Mouse (Mus musculus): ENCODE measurements around the gene Dnajb2. TPM values are rescaled to one million over a fixed set of nuclear protein-coding genes. Genes with fewer than 3 reads are reported as not detected.

Dnajb2 gene
- 96.0 TPM for polyA plus RNA-seq (2014; fragmentation: Illumina TruSeq; extraction: RNeasy Lipid Tissue Mini Kit (QIAGEN cat#74804); ENCODE audit: low read depth, low replicate concordance)

DNA sequence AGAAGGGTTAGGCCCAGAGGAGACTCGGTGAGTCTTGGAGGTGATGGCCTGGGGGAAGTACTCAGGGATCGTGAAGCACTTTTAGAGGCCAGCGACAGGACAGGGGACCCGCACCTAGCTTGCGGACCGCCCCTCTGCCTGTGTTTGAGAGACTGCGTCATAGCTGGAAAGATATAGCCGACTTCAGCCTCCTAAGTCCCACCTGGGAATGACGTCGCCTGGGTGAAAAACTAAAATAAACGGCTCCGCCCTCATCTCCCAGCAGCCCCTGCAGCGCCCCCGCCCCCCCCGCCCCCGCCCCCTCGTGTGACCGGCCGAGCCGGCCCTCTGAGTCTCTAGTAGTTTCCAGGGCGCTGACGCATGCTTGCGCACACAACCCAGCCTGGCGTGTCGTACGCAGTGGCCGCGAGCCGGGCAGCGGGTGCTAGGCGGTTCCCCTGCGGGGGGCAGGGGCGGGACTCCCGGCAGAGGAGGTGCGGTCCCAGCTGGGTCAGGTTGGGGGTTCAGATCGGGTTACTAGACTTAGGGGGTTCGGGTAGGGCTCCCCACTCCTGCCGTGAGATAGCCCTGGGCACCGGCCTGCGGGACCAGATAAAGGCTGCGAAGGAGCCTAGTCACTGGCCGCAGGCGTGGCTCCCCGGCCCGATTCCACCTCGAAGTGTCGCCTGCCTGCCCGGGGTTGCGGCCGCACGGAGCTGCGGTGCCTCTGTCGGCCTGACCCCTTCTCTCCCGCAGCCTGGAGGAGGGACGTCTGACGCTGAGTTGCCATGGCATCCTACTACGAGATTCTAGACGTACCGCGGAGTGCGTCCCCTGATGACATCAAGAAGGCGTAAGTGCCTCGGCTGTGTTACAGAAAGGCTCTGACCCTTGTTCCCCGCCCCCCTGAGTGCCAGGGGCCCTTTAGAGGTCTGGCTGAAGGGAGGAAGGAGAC lies at the start of gene Dnajb2:
Dnajb2 (plus strand) TSS at position 290 of the 934 bp plus-strand sequence.

DNA sequence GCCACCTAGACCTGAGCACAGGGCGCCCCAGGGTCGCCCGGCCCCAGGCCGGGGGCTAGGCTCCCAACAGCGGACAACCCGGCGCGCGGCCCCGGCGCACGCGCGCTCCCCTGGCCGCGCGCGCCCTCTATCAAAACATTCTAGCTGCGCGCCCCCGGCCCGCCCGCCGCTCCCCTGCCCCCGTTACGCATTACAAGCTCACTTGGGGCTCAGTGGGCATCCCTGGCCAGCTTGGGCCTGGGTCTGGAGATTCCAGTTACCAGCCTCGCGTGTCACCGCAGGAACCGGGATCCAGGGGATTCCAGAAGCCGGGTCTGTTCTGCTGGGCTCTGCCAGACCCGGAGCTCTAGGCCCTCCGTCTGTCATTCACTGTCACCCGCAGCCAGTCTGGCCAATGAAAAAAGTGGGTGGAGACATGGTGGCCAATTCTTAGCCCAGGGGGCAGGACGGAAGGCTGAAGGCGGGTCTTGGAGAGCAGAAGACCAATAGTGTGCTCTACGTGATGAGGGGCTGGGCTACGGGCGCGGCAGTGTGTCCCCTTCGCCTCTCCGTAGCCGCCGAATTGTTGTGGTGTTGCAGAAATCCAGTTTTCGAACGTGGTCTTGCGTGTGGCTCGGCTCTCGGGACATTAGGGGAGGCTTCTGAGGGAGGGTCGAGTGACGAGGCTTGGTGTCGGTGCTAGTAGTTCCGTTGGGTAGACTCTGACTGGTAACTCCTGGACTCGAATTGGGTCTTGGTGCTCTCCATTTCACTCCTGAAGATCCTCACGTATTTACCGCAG lies 44.4 kb upstream of the Dnajb2 start, which contains the start of the genes Ankzf1 and Atg9a:
Ankzf1 (plus strand) TSS at position 530 of the 781 bp plus-strand sequence.
Atg9a (minus strand) TSS at position 575 of the 781 bp plus-strand sequence.

DNA sequence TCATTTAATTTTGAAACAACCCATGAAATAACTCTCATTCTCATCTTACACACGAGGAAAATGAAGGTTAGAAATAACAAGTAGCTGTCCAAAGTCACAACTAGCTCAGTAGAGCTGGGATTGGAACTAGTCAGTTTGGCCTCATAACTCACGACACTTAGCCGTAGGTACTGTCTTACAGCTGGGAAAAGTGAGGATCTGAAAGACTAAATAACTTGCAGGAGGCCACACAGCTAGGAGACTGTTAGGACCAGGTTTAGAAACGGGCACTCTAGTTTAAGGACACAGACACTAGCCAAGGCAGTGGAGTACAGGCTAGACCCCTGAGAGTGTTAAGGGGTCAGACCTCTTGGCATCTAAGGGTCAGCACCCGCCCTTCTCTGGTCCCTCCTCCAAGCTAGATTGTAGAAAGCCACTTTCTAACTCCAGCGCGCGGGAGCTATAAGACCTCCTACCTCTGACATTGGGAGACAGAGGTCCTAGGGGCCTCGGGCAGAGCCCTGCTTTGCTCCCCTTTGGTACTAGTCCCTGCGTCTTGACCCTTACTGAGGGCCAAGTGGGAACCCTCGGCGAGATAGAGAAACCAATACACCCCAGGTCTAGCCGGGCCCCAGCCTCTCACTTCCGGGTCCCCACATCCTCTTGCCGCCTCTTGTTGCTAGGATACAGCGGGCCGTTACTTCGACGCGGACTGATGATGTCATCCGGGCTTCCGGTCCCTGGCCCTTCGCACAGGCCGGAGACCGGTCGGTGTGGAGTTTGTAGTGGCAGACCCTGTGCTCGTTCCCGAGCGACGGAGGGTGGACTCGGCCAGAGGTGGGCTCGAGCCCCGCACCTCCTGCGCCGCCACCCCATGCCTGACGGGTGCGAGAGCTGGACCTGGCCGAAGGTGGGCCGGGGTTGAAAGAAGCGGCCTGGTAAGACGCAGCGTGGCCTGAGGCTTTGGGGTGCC lies 25.8 kb upstream of the Dnajb2 start, which contains the start of the genes Glb1l and Stk16:
Glb1l (minus strand) TSS at position 678 of the 952 bp plus-strand sequence.
Stk16 (plus strand) TSS at position 703 of the 952 bp plus-strand sequence.

DNA sequence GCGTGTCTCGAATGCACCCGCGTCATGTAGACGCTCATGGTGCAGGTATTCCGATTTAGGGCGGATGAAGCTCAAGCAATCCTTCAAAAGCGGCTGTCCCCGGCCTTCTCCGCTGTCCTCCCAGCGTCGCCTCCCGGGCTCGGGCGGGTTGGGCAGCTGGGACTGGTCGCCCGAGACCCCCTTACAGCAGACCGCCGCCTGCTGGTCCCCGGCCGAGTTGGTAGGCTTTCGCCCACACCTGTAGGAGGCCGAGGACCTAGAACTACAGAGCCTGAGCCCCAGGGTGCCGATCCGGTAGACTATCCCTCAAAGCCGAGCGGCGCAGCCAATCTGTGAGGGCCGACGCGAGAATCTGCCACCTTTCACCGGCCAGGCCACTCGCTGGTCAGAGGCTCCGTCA lies 16.7 kb upstream of the Dnajb2 start, which contains the start of gene Tuba4a:
Tuba4a (minus strand) TSS at position 335 of the 400 bp plus-strand sequence.

DNA sequence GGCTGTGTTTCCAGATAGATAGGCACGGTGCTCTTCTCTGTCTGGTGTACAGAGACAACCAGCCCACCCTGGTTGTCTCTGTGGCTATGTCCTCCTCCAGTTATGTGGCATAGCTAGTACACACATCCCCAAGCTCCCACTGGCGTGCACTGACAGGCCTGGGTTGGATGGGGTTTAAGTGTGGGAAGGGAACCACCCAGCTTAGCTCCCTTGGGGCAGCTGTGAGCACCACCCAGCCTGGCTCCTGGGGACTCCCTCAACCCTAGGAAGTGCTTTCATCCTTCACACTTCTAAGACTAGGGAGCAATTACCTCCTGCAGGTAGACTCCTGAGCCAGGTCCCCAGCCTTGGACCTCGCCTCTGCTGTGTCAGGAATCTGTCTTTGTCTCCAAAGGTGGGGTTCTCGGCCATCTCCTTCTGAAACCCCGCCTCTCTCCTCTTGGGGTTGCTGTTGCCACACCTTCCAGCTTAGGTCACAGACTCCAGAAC lies 4.5 kb upstream of the Dnajb2 start, which contains the start of gene A630095N17Rik:
A630095N17Rik (minus strand) TSS at position 439 of the 489 bp plus-strand sequence.

DNA sequence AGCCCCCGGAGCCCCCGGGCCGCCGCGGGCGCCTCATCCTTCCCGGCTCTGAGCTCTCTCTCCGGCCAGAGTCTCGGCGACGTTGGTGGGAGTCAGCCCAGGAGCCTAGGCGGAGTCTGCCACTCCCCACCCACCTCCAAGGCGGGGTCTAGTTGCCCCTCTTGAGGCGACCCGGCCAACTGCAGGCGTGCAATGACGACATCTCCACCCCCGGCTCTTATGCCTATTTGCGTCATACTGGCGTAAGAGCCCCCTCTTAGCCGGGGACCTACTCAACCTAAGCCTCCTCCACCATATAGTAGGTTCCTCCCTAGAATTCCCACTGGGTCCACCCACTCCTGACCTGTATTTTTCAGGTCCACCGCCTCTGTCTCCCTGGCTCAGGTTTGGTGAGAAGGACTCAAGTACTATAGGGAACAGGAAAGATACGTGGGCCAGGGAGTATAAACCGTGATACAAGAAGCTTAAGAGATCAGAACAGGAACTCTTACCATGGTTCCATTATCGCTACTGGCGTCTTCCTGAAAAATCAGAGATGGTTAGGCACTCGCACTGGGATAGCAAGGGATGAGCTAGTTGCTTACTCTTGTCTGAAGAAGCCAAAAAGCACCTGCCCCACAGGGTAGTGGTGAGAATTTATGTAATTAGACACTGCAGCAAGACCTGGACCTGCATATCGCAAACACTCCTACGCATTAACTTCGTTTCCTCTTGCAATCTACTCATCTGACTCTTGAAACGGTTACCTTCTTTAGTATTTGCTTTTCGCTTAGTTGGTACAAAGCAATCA lies 28.1 kb downstream of the Dnajb2 start, which contains the start of gene Ptprn:
Ptprn (minus strand) TSS at position 412 of the 790 bp plus-strand sequence.

DNA sequence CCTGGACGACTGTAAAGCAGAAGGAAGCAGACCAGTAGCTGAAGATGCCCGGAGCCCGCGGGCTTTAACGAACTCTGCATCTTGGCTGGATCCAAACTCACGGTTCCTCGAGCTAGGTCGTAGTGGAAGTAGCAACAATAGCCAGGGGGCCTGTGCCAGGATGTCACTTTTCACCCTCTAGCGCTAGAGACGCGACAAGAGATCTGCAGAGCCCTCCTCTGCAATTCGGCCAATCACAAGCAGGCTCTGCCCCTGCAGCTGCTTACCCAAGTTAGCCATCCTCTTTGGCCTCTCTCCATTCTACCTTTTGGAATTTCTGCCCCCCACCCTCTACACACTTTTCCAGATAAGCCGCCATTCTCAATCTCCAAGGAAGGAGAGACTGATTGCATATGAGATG lies 42.0 kb downstream of the Dnajb2 start, which contains the start of gene Resp18:
Resp18 (minus strand) TSS at position 188 of the 400 bp plus-strand sequence.

Other genes with a start within 250 kb of the Dnajb2 start
- 4.0 TPM for gene Nhej1, start 111.2 kb upstream of the Dnajb2 start, polyA plus RNA-seq (2014; fragmentation: Illumina TruSeq; extraction: RNeasy Lipid Tissue Mini Kit (QIAGEN cat#74804); ENCODE audit: low read depth, low replicate concordance)
- gene Slc23a3, start 102.5 kb upstream of the Dnajb2 start, polyA plus RNA-seq (2014; fragmentation: Illumina TruSeq; extraction: RNeasy Lipid Tissue Mini Kit (QIAGEN cat#74804); ENCODE audit: low read depth, low replicate concordance), result not detected
- gene Cnppd1, start 93.7 kb upstream of the Dnajb2 start, polyA plus RNA-seq (2014; fragmentation: Illumina TruSeq; extraction: RNeasy Lipid Tissue Mini Kit (QIAGEN cat#74804); ENCODE audit: low read depth, low replicate concordance), result 14.3 TPM
- 17.7 TPM for gene Retreg2, start 93.6 kb upstream of the Dnajb2 start, polyA plus RNA-seq (2014; fragmentation: Illumina TruSeq; extraction: RNeasy Lipid Tissue Mini Kit (QIAGEN cat#74804); ENCODE audit: low read depth, low replicate concordance)
- gene Zfand2b, start 67.8 kb upstream of the Dnajb2 start, polyA plus RNA-seq (2014; fragmentation: Illumina TruSeq; extraction: RNeasy Lipid Tissue Mini Kit (QIAGEN cat#74804); ENCODE audit: low read depth, low replicate concordance), result not detected
- gene Abcb6, start 56.0 kb upstream of the Dnajb2 start, polyA plus RNA-seq (2014; fragmentation: Illumina TruSeq; extraction: RNeasy Lipid Tissue Mini Kit (QIAGEN cat#74804); ENCODE audit: low read depth, low replicate concordance), result 9.5 TPM
- 3.0 TPM for gene Ankzf1, start 44.3 kb upstream of the Dnajb2 start, polyA plus RNA-seq (2014; fragmentation: Illumina TruSeq; extraction: RNeasy Lipid Tissue Mini Kit (QIAGEN cat#74804); ENCODE audit: low read depth, low replicate concordance)
- gene Atg9a, start 44.2 kb upstream of the Dnajb2 start, polyA plus RNA-seq (2014; fragmentation: Illumina TruSeq; extraction: RNeasy Lipid Tissue Mini Kit (QIAGEN cat#74804); ENCODE audit: low read depth, low replicate concordance), result 68.6 TPM
- gene Glb1l, start 25.6 kb upstream of the Dnajb2 start, polyA plus RNA-seq (2014; fragmentation: Illumina TruSeq; extraction: RNeasy Lipid Tissue Mini Kit (QIAGEN cat#74804); ENCODE audit: low read depth, low replicate concordance), result 194 TPM
- 18.6 TPM for gene Stk16, start 25.6 kb upstream of the Dnajb2 start, polyA plus RNA-seq (2014; fragmentation: Illumina TruSeq; extraction: RNeasy Lipid Tissue Mini Kit (QIAGEN cat#74804); ENCODE audit: low read depth, low replicate concordance)
- gene Tuba4a, start 16.5 kb upstream of the Dnajb2 start, polyA plus RNA-seq (2014; fragmentation: Illumina TruSeq; extraction: RNeasy Lipid Tissue Mini Kit (QIAGEN cat#74804); ENCODE audit: low read depth, low replicate concordance), result 11.1 TPM
- 33.7 TPM for gene A630095N17Rik, start 4.3 kb upstream of the Dnajb2 start, polyA plus RNA-seq (2014; fragmentation: Illumina TruSeq; extraction: RNeasy Lipid Tissue Mini Kit (QIAGEN cat#74804); ENCODE audit: low read depth, low replicate concordance)
- gene Ptprn, start 28.1 kb downstream of the Dnajb2 start, polyA plus RNA-seq (2014; fragmentation: Illumina TruSeq; extraction: RNeasy Lipid Tissue Mini Kit (QIAGEN cat#74804); ENCODE audit: low read depth, low replicate concordance), result not detected
- gene Resp18, start 42.0 kb downstream of the Dnajb2 start, polyA plus RNA-seq (2014; fragmentation: Illumina TruSeq; extraction: RNeasy Lipid Tissue Mini Kit (QIAGEN cat#74804); ENCODE audit: low read depth, low replicate concordance), result 0.56 TPM
- 5.5 TPM for gene Dnpep, start 81.6 kb downstream of the Dnajb2 start, polyA plus RNA-seq (2014; fragmentation: Illumina TruSeq; extraction: RNeasy Lipid Tissue Mini Kit (QIAGEN cat#74804); ENCODE audit: low read depth, low replicate concordance)
- 0.55 TPM for gene Des, start 123.9 kb downstream of the Dnajb2 start, polyA plus RNA-seq (2014; fragmentation: Illumina TruSeq; extraction: RNeasy Lipid Tissue Mini Kit (QIAGEN cat#74804); ENCODE audit: low read depth, low replicate concordance)
- gene Speg, start 138.9 kb downstream of the Dnajb2 start, polyA plus RNA-seq (2014; fragmentation: Illumina TruSeq; extraction: RNeasy Lipid Tissue Mini Kit (QIAGEN cat#74804); ENCODE audit: low read depth, low replicate concordance), result 0.14 TPM
- 7.7 TPM for gene Gmppa, start 199.5 kb downstream of the Dnajb2 start, polyA plus RNA-seq (2014; fragmentation: Illumina TruSeq; extraction: RNeasy Lipid Tissue Mini Kit (QIAGEN cat#74804); ENCODE audit: low read depth, low replicate concordance)
- gene Asic4, start 214.0 kb downstream of the Dnajb2 start, polyA plus RNA-seq (2014; fragmentation: Illumina TruSeq; extraction: RNeasy Lipid Tissue Mini Kit (QIAGEN cat#74804); ENCODE audit: low read depth, low replicate concordance), result 0.08 TPM
- 0.35 TPM for gene Chpf, start 242.9 kb downstream of the Dnajb2 start, polyA plus RNA-seq (2014; fragmentation: Illumina TruSeq; extraction: RNeasy Lipid Tissue Mini Kit (QIAGEN cat#74804); ENCODE audit: low read depth, low replicate concordance)
- gene Tmem198, start 243.1 kb downstream of the Dnajb2 start, polyA plus RNA-seq (2014; fragmentation: Illumina TruSeq; extraction: RNeasy Lipid Tissue Mini Kit (QIAGEN cat#74804); ENCODE audit: low read depth, low replicate concordance), result not detected

Measured in testis, adult 10 weeks (tissue).